Mouse (Mus musculus) thymus, postnatal 25 days (tissue): Measurements from ENCODE around the gene Lhpp.

Source experiments
- DNase-seq: peaks from one replicate; pipeline ENCODE4 v3.0.0; 2022

Gene Lhpp

GRCm38 (mm10) chr7:132683923-132684322 is 73.5 kb downstream of the Lhpp start:
- no peak for DNase-seq

DNA sequence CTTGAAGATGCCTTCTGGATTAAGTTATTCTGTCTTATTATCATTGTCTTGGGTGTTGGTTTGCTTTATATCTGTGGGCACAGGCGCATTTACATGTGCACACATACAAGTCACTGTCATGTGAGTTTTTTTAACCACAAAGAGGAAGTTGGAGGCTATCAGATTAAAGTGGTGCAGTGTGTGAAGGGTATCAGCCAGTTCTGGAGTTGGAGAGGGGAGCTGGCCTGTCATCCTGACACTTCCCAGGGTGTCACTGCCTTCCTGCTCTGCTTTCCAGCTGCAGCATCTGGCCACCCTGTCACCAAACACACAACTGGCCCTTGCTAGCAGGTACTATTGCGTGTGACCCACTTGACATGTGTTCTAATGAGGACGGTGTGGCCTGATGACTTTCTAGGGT is 76.1 kb downstream of the Lhpp start:
- DNase-seq = no peak

DNA sequence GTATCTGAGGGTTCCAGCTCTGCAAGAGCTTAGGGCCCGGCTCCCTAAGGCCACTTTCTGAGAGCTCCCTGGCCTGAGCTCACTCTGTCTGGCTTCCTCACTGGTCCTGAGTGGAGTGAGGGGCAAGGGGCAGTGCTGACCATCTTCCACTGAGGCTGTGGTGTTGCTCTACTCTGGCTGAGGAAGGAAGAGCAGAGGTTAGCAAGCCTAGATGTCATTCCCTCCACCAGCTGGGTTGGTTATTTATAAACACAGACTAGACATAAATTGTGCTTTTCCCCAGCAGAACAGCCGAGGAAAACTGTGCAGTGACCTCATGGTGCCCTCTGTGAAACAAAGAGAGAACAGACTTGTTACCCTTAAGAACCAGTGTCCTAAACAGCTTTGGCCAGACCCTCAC is 77.5 kb downstream of the Lhpp start:
- DNase-seq = no peak

DNA sequence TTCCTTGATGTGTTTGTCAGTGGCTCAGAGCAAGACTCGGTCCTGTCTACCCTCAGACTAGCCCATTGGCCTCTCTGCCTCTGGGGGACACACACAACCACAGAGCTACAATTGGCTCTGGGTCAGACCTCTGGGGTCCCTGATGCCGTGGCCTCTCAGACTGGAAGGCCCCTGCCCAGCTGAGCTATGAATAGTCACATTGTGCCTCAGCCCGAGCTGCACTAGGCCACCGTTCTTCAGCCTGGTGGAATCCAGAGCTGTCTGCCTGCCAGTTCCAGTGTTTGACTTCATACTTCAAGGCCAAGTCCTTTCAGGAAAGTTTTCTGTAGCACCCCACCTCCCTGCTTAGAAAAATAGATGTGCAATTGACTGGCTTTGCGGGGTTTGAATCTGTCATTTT is 78.3 kb downstream of the Lhpp start:
- no peak for DNase-seq

DNA sequence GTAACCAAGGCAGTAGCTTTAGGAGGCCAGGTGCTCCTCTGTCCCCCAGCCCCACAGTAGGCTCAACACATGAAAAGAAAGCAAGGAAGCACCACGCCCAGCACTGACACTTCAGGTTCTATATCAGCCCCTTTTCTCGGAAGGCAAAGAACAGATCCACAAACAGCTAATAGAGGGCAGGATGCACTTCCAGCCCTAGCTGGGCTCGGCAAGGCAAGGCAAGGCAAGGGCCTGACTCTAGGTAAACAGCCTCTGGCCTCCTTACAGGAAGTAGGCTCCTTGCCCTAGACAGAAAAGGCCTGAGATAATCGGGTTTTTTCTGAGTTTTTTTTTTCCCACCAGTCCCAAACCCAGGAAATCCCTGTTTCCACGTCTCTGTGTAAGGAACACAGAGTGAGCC is 79.3 kb downstream of the Lhpp start:
- no peak for DNase-seq

DNA sequence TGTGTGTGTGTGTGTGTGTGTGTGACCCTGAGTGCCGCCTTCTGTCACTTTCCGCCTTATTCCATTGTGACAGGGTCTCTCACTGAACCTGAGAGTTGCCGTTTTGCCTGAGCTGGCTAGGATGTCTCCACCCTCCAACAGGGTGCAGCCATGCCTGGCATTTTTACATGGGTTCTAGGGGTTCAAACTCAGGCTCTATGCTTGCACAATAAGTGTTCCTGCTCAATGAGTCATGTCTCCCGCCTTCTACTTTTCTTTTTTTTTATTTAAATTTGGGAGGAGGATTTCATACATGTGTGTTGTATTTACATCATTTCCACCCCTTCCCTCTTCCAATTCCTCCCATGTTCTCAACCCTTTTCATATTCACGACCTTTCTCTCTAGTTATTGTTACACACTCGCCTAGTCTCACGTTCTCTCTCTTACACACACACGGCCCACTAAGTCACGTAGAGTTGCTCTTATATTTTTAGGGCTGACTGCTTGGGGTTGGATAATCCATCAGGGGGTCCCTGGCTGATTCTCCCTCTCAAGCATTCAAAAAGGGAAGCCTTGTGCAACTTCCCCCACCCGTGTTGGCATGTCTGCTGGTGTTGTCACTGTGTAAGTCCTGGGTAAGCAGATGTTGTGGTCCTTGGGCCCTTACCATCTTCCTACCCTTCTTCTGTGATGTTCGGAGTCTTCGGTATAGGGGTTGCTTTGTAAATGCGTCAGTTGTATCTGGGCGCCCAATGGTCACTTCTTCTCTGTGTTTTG is 80.5 kb downstream of the Lhpp start:
- no peak for DNase-seq

DNA sequence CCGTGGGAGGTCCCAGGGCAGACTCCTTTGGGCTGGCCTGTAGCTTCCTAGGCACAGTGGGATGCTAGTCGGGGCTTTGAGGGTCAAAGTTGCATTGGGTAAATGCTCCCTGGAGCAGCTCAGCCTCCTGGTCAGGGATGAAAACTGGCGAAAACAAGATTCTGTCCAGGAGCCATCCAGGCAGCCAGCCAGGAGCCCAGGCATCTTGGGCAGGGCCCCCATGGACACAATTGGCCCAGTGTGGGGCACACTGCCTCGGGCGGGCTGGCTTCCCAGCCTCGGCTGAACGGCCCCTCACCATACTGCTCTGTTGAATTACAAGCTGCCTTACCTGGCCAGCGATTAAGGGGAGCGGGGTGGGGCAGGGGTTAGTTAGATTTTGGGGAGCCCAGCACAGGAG is 82.3 kb downstream of the Lhpp start:
- DNase-seq = no peak

GRCm38 (mm10) chr7:132693561-132693960 is 83.1 kb downstream of the Lhpp start:
- DNase-seq = no peak

- DNase-seq = no peak
These were observed 86.9 kb downstream of the Lhpp start for GRCm38 (mm10) chr7:132697258-132697796.

DNA sequence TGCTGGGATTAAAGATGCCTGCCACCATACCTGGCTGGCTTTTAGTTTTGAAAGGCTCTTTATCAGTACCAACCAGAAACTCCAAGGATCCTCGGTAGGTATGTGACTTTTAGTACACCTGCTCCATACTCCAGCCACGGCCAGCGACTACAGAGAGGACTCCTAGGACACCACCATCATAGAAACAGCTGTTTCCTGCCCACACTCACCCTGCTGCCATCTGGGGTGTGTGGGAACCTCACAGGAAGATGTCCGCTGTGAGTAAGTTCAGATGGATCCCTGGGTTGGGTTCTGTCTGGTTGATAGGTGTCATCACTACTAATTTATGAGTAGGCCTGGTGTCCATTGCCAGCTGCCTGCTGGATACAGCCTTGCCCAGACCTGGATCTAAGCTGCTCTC is 88.3 kb downstream of the Lhpp start:
- no peak for DNase-seq

- DNase-seq = no peak
These were observed 88.7 kb downstream of the Lhpp start for GRCm38 (mm10) chr7:132699165-132699564.

GRCm38 (mm10) chr7:132699639-132700038 is 89.2 kb downstream of the Lhpp start:
- DNase-seq = peak; percentile 25

GRCm38 (mm10) chr7:132700107-132700506 is 89.7 kb downstream of the Lhpp start:
- no peak for DNase-seq

DNA sequence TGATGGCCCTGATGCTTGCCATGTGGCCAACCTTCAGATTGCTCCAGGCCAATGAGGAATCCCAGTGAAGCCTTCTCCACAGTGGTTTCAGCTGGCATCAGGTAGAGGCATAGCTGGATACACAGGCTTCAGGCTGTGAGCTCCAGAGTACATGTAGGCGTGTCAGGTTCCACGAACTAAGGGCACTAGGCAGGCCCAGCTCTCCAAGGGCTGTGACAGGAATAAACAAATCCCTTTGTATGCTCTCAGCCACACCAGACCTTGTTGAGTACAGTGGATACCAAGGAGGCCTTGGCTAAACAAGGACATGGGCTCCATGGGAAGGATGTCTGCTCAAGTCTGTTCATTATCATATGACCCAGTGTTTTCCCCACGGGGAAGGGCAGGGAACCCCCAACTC is 91.0 kb downstream of the Lhpp start:
- no peak for DNase-seq

DNA sequence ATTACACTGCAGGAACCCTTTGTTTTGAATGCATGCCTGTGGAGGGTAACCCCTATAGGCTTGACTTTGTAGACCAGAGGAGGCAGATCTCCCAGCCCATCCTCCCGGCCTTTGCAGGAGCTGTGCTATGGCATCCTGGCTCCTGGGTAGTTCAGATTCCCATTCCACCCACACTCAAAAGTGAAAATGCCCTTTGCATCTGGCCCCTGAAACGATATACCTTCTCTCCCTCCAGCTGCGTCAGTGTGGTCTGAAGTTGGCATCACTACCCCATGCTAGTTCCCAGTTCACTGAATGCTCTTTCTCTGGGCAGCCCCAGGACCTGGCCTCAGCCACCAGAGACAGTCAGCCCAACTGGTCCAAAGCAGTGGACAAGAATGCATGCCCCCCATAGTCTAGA is 91.6 kb downstream of the Lhpp start:
- DNase-seq = no peak

DNA sequence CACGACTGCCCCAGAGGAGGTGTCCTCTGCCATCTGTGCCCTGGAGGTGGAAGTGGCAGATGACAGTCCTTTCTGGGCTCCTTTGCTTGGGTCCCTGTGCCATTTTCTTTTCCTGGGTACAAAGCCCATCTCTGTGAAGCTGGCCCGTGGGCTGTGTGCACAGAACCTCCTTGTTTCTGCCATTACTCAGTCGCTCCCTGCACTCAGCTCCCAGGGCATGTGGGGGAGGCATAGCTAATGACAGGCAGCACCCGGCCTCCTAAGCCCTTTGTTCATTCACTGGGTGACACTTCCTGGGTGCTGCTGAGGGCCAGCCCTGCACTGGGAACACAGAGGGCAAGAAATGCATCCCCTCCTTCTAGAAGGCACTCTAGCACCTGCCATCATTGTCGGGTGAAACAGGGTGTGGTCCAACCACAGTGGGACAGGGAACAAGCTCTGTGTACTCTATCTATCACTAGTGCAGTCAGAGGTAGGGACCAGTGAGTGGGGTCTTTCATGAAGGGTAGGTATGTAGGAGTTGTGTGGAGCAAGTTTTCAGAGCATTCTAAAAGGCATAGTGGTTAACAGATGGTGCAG is 92.1 kb downstream of the Lhpp start:
- no peak for DNase-seq

DNA sequence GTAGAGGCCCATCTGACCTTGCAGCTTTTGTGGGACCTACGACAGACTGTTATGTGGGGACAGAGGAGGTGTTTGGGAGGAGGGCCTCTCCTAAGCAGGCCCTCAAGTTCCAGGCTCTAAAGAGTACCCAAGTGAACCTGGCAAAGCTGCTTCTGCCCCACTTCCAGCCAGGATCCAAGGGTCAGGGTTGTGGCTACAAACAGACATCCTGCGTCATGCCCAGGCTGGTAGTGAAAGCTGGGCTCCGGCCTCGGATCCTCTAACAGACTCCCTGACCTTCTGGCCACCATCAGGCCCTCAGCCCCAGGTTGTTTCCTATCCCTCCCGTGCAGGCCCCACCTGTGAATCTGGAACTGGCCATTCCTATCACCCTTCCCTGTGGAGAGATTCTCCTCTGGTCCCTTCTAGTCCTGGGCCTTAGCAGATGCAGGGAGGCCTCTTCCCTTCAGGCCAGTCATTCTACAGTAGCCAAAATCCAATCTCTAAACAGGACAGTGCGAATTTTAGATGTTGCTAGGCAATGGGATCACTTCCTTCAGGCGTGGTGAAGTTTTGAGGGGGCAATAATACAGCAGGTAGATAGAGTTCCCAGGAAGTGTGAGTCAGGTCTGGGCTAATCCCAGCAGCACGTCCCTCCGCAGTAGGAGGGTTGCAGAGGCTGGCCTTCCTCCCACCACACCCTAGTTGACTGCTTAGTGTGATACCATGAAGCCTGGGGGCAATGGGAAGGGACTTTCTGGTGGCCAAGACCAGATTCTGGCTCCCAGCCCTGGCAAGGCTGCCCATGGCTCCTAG is 93.3 kb downstream of the Lhpp start:
- DNase-seq = no peak

GRCm38 (mm10) chr7:132704310-132704875 is 94.0 kb downstream of the Lhpp start:
- no peak for DNase-seq

GRCm38 (mm10) chr7:132705130-132705529 is 94.7 kb downstream of the Lhpp start:
- DNase-seq = peak; percentile 43

- no peak for DNase-seq
These were observed 101.1 kb downstream of the Lhpp start for GRCm38 (mm10) chr7:132711579-132711978.

- no peak for DNase-seq
These were observed 101.7 kb downstream of the Lhpp start for GRCm38 (mm10) chr7:132712044-132712708.

- no peak for DNase-seq
These were observed 102.5 kb downstream of the Lhpp start for GRCm38 (mm10) chr7:132712956-132713355.
